Mouse (Mus musculus): ENCODE results near the gene Eml1. TPM values are rescaled to one million over a fixed set of nuclear protein-coding genes. Genes with fewer than 3 reads are reported as not detected.
A peak's percentile ranks its signal among the peaks of the same experiment; 100 is the strongest.

Eml1 gene
- polyA plus RNA-seq, 1 experiment: 76.5 TPM

GRCm38 (mm10) chr12:108368921-108369320, 1.8 kb upstream of the Eml1 start:
- Histone ChIP-seq H3K4me1 (ENCODE audit: control insufficient read depth, insufficient read depth, low read length) (0 out of 2 replicates have a peak, but pooled peaks cover 1% of the 10 kb centered on the region), H3K27ac (ENCODE audit: insufficient read depth, low read length) (no peak overlapping the region), H3K4me3 (ENCODE audit: insufficient read depth, low read length) (no peak overlapping the region)
- TF ChIP-seq POLR2A (IDR thresholded peaks at IDR 0.05; ENCODE audit: extremely low read depth, insufficient read depth, low read length): no peak
- no peak for TF ChIP-seq CTCF (IDR thresholded peaks at IDR 0.05; ENCODE audit: extremely low read depth, insufficient read depth, low read length)

GRCm38 (mm10) chr12:108371429-108371765, 640 bp downstream of the Eml1 start:
- Histone ChIP-seq H3K4me3 (ENCODE audit: insufficient read depth, low read length) (0 out of 2 replicates have a peak overlapping the region, but pooled peaks have one; percentile 6), H3K27ac (ENCODE audit: insufficient read depth, low read length) (peak overlapping the region; percentile 86), H3K4me1 (ENCODE audit: control insufficient read depth, insufficient read depth, low read length) (no peaks in the 10 kb centered on the region)
- no peak for TF ChIP-seq CTCF (IDR thresholded peaks at IDR 0.05; ENCODE audit: extremely low read depth, insufficient read depth, low read length)
- TF ChIP-seq POLR2A (IDR thresholded peaks at IDR 0.05; ENCODE audit: extremely low read depth, insufficient read depth, low read length): no peak

GRCm38 (mm10) chr12:108372241-108372640, 1.5 kb downstream of the Eml1 start:
- no peaks in the 10 kb centered on the region for H3K4me1 ChIP-seq (ENCODE audit: control insufficient read depth, insufficient read depth, low read length)
- TF ChIP-seq CTCF (IDR thresholded peaks at IDR 0.05; ENCODE audit: extremely low read depth, insufficient read depth, low read length) (no peak), POLR2A (IDR thresholded peaks at IDR 0.05; ENCODE audit: extremely low read depth, insufficient read depth, low read length) (no peak)
- H3K4me3 ChIP-seq (ENCODE audit: insufficient read depth, low read length): no peak overlapping the region
- no peak overlapping the region for H3K27ac ChIP-seq (ENCODE audit: insufficient read depth, low read length)

DNA sequence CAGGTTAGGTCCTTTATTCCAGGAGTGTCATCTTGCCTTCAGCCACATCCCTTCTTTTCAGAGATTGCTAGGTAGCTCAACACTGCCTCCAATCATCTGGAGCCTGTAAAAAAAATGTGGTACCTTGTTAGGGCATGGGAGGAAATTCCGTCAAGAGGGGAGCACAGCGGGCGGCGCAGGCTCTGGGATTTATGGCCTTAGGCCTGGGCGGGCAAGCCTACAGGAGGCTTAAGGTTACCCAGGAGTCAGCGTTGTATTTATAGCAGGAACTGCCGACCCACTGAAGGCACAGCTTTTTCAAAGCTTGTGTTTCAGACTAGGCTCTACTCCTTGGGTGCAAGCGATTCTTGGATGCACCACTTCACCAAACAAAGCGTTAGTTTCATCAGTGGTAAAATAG, 2.9 kb downstream of the Eml1 start:
- 0 out of 2 replicates have a peak, but pooled peaks cover 3% of the 10 kb centered on the region for H3K4me1 ChIP-seq (ENCODE audit: control insufficient read depth, insufficient read depth, low read length)
- no peak overlapping the region for H3K27ac ChIP-seq (ENCODE audit: insufficient read depth, low read length)
- no peak overlapping the region for H3K4me3 ChIP-seq (ENCODE audit: insufficient read depth, low read length)
- TF ChIP-seq CTCF (IDR thresholded peaks at IDR 0.05; ENCODE audit: extremely low read depth, insufficient read depth, low read length): no peak
- TF ChIP-seq POLR2A (IDR thresholded peaks at IDR 0.05; ENCODE audit: extremely low read depth, insufficient read depth, low read length): no peak

GRCm38 (mm10) chr12:108374689-108375088, 3.9 kb downstream of the Eml1 start:
- 0 out of 2 replicates have a peak, but pooled peaks cover 3% of the 10 kb centered on the region for H3K4me1 ChIP-seq (ENCODE audit: control insufficient read depth, insufficient read depth, low read length)
- TF ChIP-seq CTCF (IDR thresholded peaks at IDR 0.05; ENCODE audit: extremely low read depth, insufficient read depth, low read length) (no peak), POLR2A (IDR thresholded peaks at IDR 0.05; ENCODE audit: extremely low read depth, insufficient read depth, low read length) (no peak)

DNA sequence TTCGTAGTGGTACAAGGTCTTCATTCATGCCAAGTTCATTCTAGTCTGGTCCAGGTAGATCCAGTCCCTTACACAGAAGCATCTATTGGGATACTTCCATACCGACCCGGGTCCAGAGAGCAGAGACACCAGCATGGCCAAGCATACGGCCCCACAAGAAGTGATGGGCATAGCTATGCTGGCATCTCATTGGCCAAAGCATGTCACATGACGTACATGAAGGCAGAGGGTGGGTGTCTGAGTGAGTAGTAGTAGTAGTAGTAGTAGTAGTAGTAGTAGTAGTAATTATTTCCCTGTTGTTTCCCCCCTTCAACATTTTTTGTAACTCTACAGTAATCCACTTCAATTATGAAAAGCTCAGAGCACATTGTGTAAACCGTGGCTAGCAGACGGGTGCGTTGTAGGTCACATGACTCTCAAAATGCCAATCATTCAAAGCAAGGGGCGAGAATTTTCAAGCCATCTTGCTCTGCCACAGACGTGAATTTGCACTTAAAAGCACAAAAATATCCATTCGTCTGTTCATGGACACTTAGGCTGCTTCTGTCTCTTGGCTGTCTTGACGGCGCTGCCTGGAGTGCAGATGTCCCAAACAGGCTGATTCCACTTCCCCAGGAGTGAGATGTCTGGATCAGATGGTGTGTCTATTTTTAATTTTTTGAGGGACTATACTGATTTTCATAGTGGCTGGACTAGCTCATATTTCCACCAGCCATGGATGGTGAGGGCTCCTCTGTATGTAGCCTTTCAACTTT, 7.8 kb downstream of the Eml1 start:
- Histone ChIP-seq H3K4me3 (ENCODE audit: insufficient read depth, low read length) (no peak overlapping the region), H3K27ac (ENCODE audit: insufficient read depth, low read length) (no peak overlapping the region), H3K4me1 (ENCODE audit: control insufficient read depth, insufficient read depth, low read length) (0 out of 2 replicates have a peak, but pooled peaks cover 3% of the 10 kb centered on the region)
- TF ChIP-seq CTCF (IDR thresholded peaks at IDR 0.05; ENCODE audit: extremely low read depth, insufficient read depth, low read length): no peak
- TF ChIP-seq POLR2A (IDR thresholded peaks at IDR 0.05; ENCODE audit: extremely low read depth, insufficient read depth, low read length): no peak

More at GRCm38 (mm10) chr12:108374689-108375088, 3.9 kb downstream of the Eml1 start:
- H3K27ac ChIP-seq (ENCODE audit: insufficient read depth, low read length): no peak overlapping the region
- no peak overlapping the region for H3K4me3 ChIP-seq (ENCODE audit: insufficient read depth, low read length)

GRCm38 (mm10) chr12:108386476-108387232, 15.9 kb downstream of the Eml1 start:
- H3K4me3 ChIP-seq (ENCODE audit: insufficient read depth, low read length): no peak overlapping the region
- no peaks in the 10 kb centered on the region for H3K4me1 ChIP-seq (ENCODE audit: control insufficient read depth, insufficient read depth, low read length)
- no peak overlapping the region for H3K27ac ChIP-seq (ENCODE audit: insufficient read depth, low read length)
- TF ChIP-seq POLR2A (IDR thresholded peaks at IDR 0.05; ENCODE audit: extremely low read depth, insufficient read depth, low read length) (no peak), CTCF (IDR thresholded peaks at IDR 0.05; ENCODE audit: extremely low read depth, insufficient read depth, low read length) (no peak)

GRCm38 (mm10) chr12:108389718-108390117, 19.0 kb downstream of the Eml1 start:
- H3K4me3 ChIP-seq (ENCODE audit: insufficient read depth, low read length): no peak overlapping the region
- TF ChIP-seq POLR2A (IDR thresholded peaks at IDR 0.05; ENCODE audit: extremely low read depth, insufficient read depth, low read length) (no peak), CTCF (IDR thresholded peaks at IDR 0.05; ENCODE audit: extremely low read depth, insufficient read depth, low read length) (no peak)
- H3K4me1 ChIP-seq (ENCODE audit: control insufficient read depth, insufficient read depth, low read length): no peaks in the 10 kb centered on the region
- no peak overlapping the region for H3K27ac ChIP-seq (ENCODE audit: insufficient read depth, low read length)

DNA sequence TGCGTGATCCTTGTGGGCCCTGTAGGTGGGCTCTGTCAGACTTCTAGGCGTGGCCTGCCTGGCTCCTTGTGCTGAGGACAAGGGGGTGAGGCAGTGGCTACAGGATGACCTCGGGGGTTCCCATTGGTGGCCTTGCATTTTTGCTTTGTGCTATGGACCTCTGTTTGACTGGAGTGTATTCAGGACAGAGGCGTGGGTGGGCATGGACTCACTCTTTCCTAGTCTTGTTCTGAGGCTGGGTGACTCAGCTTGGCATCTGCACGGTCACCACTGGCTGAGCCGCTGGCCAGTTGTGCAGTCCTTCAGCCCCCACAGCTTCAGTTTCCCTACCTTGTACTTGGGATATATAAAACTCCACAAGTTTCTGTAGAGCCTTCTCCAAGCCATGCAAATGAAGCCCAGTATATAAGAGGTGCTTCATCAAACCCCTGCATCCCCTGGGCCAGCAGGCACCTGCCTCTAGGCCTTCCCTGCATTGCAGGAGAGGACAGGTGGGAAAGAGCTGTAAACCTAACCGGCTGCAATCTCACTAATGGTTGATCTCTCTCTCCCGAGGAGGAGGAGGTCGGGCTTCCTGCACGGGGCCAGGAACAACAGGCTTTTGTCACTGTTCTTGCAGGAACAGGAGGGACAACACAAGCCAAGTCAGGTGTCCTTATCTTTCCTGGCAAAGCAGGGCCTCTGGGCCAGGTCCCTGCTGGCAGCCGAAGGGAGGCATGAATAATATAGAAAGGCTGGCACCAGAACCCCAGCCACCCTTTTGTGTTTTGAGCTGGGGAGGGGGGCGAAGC, 21.7 kb downstream of the Eml1 start:
- H3K4me3 ChIP-seq (ENCODE audit: insufficient read depth, low read length): no peak overlapping the region
- H3K4me1 ChIP-seq (ENCODE audit: control insufficient read depth, insufficient read depth, low read length): peaks cover 6% of the 10 kb centered on the region
- H3K27ac ChIP-seq (ENCODE audit: insufficient read depth, low read length): no peak overlapping the region
- no peak for TF ChIP-seq POLR2A (IDR thresholded peaks at IDR 0.05; ENCODE audit: extremely low read depth, insufficient read depth, low read length)
- no peak for TF ChIP-seq CTCF (IDR thresholded peaks at IDR 0.05; ENCODE audit: extremely low read depth, insufficient read depth, low read length)

Data from cortical plate, adult 2 months (tissue).